Mouse (Mus musculus) Muller cell, postnatal 12 days (primary cell): Measurements from ENCODE around the gene Slc29a1.

Source experiments
- DNase-seq: peaks from one replicate; pipeline ENCODE4 v3.0.0-alpha.2; 2015; ENCODE audit errors: inconsistent ontology term

The Slc29a1 gene

DNA sequence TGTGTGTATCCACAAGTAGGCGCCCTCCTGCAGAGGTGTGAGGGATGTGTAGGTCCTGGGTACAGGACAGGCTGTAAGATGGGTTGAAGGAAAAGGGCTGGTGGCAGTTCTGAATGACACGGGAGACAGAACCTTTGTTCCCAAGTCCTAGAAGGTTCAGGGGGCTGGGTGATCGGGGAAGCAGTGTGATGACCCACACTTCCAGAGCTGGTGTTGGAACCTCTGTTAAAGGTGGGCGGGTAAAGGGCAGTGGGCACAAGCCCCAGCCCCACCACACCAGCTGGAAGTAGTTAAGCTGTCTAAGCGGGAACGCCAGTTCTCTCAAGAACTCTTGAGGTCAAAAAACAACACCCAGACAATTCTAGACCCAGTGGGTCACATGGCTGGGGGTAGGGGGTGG, 9.0 kb downstream of the Slc29a1 start:
- DNase-seq, result no peak

DNA sequence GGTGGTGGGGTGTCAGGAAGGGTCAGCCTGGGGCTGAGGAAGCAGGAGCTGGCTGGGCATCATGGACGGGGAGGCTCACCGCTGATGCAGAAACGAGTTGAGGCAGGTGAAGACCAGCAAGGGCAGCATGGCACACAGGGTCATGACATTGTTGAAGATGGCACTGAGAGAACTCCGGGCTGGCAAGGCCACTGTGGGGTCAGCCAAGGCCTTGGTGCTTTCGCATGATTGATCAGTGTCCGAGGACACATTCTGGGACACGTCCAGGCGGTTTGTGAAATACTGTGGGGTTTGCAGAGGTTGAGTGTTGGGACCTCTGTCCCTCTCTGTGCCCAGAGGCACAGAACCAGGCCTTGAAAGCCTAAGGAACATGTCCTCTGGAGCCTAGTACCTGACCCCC, 9.6 kb downstream of the Slc29a1 start:
- no peak for DNase-seq

DNA sequence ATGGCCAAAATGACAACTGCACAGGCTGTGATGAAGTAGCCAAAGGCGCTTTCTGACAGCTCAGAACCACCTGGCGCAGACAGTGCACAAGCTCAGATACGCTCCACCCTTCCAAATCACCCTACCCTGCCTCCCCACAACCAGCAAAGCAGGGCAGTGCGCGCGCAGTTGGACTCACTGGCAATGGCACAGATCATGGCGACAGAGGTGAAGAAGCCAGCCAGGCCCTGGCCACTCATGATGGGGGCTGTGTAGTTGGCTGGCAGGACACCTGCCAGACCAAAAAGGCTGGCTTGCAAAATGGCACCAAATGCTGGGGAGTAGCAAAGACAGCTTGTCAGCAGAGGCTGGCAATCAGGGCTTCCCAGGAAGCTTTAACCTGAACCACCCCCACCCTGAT, 10.2 kb downstream of the Slc29a1 start:
- no peak for DNase-seq

DNA sequence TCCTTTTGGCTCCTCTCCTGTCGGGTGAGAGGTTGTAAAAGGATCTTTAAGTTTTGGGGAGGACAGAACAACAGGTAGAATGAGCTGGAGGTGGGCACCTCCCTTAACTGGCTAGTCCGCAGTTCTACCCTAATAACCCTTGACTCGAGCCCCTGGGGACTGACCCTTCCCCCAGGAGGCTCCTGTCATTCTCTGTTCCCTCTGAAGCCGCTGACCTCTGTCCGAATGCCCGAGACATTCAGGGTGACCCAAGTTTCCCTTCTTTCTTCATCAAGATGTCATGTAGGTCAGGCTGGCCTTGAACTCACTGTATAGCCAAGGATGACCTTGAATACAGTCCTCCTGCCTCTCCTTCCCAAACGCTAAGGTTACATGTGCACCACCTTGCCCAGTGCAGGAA, 11.0 kb downstream of the Slc29a1 start:
- DNase-seq, result no peak

DNA sequence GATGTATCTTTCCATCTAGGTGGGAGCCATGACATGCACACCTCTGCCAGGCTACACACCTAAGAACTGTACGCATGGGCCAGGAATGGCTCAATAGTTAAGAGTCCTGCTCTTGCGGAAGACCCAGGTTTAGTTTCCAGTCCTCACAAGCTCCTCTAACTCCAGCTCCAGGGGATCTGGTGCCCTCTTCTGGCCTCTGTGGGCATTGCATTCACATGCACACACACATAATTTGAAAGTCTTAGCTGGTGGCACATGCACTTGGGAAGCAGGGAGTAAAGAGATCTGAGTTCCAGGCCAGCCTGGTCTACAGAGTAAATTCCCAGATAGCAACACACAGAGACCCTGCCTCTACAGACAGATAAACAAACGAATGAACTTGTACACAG, 13.0 kb downstream of the Slc29a1 start:
- DNase-seq, result no peak

DNA sequence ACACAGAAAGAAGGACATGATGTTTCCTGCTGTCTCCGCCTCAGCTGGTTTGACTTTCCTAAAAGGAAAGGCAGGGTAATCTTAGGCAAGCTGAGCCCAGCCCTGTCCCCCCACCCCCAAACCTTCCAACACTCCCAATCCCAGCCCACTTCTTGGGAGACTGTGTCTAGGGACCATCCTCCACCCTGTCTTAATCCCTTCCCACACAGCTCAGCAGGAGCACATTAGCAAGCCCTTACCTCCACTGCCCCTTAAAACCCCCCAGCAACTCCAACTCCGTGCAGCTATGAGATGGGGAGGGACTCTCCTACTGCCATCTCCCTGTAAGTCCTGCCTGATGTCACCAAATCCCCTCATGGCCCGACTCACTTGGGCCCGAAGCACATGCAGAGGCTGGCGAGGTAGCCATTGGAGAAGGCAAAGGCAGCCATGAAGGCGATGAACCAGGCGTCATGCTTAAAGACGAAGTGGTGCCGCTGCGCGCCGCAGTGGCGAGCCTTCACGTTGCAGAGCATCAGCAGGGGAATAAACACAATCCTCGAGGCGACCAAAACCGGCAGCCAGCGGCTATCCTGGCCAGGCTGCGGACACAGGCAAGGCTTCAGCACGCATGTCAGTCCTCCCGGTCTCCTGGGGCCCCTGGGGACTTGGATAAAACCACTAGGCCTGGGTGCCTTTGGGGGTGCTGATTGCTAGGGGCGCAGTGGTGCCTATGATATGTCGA, 13.5 kb downstream of the Slc29a1 start:
- DNase-seq, result no peak

DNA sequence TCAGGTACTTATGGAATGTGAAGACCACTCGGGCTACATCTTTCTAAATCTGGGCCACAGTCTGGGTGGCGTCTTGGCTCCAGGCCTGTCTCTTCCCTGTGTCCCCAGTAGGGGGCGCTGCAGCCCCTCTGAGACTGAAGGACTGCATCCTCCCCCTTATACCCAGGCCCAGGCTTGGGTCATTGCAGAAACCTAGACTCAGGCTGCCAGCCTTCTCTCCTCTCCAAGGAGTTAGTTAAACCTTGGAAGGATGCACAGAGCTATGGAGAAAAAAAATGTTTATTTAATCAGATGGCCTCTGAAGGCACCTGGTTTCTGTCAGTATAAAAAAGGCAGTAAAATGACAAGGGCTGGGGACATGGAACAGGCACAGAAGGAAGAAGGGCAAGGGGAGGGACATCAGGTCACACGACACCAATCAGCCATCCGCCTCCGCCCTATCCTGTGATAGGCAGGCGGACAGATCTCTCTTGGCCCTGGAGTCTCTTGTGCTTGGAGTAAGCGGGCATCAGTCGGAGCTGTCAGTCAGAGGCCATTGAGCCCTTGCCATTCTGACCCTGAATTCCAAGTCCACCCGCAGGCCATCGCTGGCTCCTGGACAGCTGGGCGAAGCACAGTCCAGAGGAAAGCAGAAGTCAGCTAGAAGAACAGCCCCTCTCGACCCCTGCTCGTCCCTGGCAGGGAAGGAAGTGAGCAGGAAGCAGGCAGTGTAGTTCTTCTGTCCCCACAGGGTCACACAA, 14.3 kb downstream of the Slc29a1 start:
- peak; percentile 93 for DNase-seq

DNA sequence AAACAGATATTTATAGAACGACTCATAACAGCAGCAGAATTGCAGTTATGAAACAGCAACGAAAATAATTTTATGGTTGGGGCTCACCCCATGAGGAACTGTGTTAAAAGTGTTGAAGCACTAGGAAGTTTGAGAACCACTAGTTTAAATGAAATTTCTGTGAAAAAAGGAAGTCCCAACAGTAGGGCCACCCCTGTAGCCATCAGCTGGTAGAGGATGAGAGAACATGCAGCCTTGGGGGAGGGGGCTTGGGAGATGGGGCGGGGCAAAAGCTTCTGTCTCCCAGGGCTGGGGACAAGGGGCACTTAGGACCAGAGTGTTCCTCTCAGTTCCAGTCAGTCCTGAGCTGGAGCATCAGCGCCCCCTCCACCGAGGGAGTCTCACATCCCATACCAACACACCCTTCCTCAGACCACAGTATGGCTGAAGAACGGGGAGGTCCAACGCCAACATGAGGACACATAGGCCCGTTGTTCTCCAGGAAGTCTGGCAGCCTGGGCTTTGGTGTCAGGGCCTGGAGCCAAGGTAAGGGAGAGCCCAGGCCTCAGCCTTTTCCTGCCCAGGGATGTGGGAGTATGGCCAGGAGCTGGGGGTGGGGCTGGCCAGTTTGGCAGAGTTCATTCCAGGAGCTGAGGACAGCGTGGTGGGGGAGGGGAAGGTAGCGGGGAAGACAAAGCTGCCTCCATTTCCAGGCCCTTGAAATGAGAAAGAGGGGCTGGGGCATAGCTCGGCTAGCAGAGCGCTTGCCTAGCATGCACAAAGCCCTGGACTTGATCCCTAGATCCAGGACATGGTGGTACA, 15.1 kb downstream of the Slc29a1 start:
- peak; percentile 97 for DNase-seq

DNA sequence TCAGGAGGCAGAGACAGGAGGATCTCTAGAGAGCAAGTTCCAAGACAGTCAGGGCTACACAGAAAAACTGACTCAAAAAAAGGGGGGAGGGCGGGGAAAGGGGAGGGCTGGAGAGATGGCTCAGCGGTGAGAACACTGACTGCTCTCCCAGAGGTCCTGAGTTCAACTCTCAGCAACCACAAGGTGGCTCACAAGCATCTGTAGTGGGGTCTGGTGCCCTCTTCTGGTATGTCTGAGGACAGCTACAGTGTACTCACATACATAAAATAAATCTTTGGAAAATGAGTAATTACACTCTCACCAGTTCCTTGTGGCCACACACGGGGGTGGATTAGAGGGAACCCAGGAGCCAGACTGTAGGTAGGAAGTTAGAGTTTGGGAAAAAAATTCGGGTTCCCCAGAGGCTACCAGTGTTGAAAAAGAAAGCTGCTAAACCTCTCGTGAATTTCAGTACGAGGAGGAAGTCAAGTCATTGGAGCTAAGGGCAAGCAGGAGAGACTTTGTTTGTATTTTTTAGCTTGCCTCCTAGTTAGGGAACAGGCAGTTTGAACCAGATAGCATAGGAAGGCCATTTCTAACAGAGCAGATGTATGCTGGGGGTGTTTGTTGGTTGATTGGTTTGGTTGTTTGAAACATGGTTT, 16.6 kb downstream of the Slc29a1 start:
- no peak for DNase-seq

DNA sequence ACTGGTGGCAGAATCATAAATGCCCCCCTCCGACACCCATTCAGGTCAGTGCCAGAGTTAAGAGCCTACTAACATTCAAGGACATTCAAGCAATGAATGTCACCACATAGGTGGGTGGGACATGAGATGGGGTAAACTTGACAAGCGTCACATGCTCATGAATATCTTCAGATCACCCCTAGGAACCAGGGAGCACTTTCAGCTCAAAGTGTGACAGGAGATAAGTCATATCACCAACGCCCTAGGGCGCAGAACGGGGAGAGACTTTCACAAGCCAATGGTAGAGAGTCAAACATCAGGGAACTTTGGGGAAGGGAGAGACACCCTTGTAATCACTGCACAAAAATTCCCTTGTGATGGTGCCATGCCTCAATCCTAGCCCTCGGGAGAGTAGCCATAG, 17.2 kb downstream of the Slc29a1 start:
- DNase-seq, result no peak

DNA sequence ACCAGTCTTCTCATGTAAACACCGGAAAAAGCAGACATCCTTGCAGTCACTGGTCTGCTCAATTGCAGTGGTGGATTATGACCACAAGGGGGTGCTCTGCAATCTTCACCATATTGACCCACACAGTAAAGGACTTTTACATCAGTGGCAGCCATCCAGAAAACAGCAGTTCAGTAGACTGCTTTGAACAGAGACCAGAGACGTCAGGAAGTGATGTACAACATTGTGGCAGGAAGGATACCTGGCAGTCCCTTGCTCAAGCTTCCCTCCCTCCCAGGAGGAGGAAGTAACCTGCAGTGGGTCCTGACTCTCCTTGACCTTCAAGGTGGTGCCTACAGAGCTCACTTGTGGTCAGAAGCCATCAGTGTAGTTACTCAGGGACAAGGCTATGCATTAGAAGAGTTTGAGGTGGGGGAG, 17.8 kb downstream of the Slc29a1 start:
- peak; percentile 57 for DNase-seq

DNA sequence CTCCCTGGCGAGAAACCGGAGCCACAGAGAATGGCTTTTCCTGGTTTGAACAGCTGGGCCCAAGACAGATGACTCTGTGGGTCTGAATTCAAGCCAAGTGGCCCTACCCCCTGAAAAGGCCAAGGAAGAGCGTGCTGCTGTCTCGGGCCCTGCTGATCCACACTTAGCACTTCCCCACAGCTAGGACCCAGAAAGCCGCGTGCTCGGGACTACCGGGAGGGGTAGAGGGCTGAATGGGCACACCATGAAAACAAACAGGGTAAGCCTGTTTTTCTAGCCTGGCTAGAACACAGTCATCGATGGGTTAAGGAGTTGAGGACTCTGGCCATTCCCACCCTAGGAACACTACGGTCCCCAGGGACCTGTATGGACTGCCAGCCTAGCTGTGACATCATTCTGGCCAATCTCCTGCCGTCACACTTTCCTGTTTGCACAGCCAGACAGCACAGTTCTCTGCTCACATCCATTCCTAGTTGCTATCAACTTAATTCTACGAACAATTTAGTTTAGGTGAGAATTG, 18.4 kb downstream of the Slc29a1 start:
- no peak for DNase-seq

DNA sequence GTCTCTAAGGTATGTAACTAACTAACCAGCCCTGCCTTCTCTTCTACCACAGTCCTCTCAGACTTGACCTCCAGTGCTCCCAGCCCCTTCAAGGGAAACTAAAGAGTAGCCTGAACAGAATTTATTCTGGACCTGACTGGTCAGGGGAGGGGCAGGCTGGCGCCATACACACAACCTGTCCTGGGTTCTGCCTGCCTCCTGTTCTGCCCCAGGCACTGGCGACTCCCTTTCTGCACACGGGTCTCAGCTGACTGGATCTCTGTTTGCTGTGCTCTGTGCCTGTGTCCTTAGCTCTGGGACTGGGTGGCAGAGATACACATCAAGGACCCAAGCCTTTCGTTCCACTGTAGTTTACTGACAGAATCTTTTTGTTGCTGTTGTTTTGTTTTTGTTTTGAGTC, 19.9 kb downstream of the Slc29a1 start:
- no peak for DNase-seq

DNA sequence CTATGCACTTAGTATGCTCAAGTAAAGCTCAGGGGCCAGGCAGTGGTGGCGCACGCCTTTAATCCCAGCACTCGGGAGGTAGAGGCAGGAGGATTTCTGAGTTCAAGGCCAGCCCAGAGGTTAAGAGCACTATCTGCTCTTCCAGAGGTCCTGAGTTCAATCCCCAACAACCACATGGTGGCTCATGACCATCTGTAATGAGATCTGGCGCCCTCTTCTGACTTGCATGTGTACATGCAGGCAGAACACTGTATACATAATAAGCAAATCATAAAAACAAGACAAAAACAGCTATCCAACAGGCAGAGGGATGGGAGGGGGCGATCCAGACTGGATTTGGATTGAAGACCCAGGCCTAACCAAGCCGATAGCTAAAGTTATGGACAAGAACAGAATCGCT, 20.6 kb downstream of the Slc29a1 start:
- DNase-seq, result no peak

DNA sequence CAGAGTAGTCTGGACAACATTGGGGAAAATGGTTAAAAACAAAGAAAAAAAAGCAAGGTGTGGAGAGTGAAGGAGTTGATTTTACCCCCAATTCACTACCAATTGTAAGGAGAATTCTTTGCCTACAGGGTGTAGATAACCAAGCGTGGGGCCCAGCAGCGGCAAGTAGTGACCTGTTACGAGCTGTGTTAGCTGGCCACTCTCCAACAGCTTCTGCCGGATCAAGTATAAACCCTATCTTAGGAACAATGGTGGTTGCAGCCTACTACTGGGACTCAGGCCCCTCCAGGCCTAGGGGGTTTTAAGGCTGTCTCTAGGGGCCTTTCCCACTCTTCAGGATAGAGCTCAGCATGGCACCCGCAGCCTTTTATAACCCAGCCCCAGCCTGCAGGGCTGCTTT, 21.2 kb downstream of the Slc29a1 start:
- no peak for DNase-seq

DNA sequence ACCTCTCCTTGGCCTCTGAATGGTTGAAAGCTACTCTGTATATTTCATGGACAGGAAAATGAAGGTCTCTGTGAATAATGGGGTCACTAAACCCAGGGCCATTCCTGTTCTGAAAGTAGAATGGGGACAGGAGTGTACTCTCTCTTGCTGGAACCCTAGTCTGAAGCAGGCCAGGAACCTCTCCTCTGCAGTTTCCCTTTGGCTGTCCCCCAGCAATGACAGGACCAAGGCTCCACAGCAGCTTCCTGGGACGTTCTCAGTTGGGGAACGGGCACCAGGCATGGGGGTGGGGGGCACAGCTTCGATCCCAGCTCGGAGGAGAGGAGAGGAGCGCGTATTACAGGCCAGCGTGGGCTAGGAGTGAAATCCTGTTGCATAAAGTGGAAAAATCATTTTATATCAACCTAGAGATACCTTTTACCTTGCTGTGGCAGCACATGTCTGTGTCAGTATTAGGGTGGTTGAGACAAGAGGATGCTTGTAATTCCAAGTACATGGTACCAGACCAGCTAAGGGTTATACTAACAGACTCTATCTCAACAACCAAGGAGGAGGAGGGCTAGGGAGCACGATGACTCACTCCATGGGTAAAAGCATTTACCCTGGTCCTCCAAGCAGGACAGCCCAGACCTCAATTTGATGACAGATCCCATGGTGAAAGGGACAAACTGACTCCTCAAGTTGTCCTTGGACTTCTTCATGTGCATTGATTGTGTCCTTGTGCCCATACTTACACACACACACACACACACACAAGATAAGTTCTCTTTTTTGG, 24.1 kb downstream of the Slc29a1 start:
- DNase-seq, result no peak

DNA sequence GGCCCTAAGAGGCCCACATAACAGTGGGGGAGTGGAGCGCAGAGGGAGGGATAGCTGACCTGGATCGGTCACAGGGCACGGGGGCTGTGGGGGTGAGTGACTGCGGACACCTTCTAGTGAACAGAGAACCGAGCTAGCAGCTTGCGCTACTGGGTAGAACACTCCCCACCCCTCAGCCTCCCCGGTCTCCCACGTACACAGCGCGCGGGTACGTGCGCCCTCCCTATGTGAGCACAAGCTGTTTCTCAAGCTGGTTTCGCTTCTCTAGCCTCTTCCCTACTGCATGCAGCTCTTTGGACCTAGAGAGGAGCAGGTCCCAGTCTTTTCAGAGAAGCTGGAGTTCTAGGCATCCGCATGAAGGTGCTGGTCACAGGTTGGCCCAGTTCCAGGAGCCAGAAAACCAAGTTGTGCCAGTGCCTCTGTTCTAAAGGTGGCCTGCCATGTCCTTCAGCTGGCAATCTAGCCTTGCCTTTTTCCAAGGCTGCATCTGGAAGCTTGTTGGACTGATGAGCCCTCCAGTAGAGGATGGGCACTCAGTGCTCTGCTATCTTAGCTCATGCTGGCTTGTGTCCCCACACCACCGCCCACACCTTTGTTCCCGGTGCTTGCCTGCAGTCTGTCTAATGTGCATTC, 25.2 kb downstream of the Slc29a1 start:
- DNase-seq, result no peak

DNA sequence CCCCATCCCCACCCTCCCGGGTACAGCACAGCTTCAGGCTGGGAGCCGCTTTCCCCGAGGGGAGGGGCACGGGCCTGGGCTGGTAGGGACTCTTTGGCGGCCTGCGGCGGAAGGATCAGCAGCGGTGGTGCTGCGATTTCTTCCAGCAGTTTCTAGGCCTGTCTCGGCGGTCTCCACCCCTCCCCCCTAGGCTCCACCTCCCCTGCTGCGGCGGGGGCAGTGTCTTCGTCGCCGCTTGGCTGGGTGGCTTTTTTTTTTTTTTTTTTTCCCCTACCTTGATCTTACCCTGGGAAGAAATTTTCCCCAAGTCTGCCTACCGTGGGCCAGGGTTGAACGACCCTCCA, 25.7 kb downstream of the Slc29a1 start:
- DNase-seq, result peak; percentile 98

DNA sequence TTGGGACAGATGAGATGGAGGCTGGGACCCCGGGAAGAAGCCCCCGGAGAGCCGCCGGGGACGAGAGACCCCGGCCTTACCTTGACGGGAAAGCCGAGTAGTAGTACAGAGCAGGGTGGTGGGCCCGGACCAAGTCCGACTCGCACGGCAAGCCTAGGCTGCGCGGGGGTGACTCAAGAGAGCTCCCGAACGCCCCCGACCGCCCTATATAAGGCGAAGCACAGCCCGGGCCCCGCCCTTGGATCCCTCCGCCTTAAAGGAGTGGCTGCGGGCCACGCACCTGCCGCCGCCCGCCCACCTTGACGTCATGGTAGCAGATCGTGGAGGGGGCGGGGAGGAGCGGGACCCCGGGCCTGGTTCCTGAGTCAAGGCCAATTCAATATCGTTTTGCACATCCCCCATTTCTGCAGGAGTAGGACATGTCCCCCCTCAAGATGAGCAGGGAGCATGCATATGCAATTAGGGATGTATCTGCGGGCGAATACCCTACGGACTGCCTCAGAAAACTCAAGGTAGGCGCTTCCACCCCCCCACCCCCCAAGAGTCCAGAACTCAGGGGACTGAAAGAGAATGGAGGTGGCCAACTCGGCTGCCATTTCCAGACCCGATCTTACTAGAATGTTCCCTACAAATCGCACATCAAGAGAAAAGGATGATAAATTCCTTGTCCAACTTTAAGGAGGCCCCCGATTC, 26.2 kb downstream of the Slc29a1 start, which contains the start of gene Hsp90ab1:
Hsp90ab1 (minus strand) TSS at position 185 of the 693 bp plus-strand sequence.
- peak; percentile 100 for DNase-seq
